Mouse (Mus musculus): ENCODE measurements around the gene Cfap221. TPM values are rescaled to one million over a fixed set of nuclear protein-coding genes. Genes with fewer than 3 reads are reported as not detected.

The Cfap221 gene
- under 1 TPM; 0.38 to 0.59 TPM for total RNA-seq (2021)
- long read RNA-seq, experiment 1, partial matches to known transcripts: 0 of 1 reads
- long read RNA-seq, experiment 1, other reads (novel, unspliced or antisense): 1 of 1 reads
- long read RNA-seq, experiment 2: 0 reads

- intact Hi-C loops (cut with DNase I): no loop called here
- peak; percentile 68 to 73 for DNase-seq (ENCODE audit: low spot score in 2 of 2)
Observed at GRCm38 (mm10) chr1:119996798-119997581, at the start of gene Cfap221. Cfap221 (minus strand) TSS chr1:119997234.

GRCm38 (mm10) chr1:120044584-120044983 lies 47.5 kb upstream of the Cfap221 start:
- no peak for DNase-seq (ENCODE audit: low spot score in 2 of 2)
- intact Hi-C loops (cut with DNase I): no loop called here

GRCm38 (mm10) chr1:120042421-120042820 lies 45.4 kb upstream of the Cfap221 start:
- intact Hi-C loops (cut with DNase I): no loop called here
- DNase-seq (ENCODE audit: low spot score in 2 of 2): no peak

GRCm38 (mm10) chr1:120038594-120038993 lies 41.6 kb upstream of the Cfap221 start:
- intact Hi-C loops (cut with DNase I): no loop called here
- no peak for DNase-seq (ENCODE audit: low spot score in 2 of 2)

- intact Hi-C loops (cut with DNase I): no loop called here
- DNase-seq (ENCODE audit: low spot score in 2 of 2): no peak
Observed at GRCm38 (mm10) chr1:120037021-120037683, 40.1 kb upstream of the Cfap221 start.

- no peak for DNase-seq (ENCODE audit: low spot score in 2 of 2)
- intact Hi-C loops (cut with DNase I): no loop called here
Observed at GRCm38 (mm10) chr1:120035456-120036034, 38.5 kb upstream of the Cfap221 start.

GRCm38 (mm10) chr1:120034793-120035192 lies 37.8 kb upstream of the Cfap221 start:
- no peak for DNase-seq (ENCODE audit: low spot score in 2 of 2)
- intact Hi-C loops (cut with DNase I): no loop called here

- no peak for DNase-seq (ENCODE audit: low spot score in 2 of 2)
- intact Hi-C loops (cut with DNase I): loop anchor here (2.0 kb wide), 1 partner anchor 59 kb away; no protein-coding TSS in a partner anchor
Observed at GRCm38 (mm10) chr1:120033469-120033854, 36.4 kb upstream of the Cfap221 start.

GRCm38 (mm10) chr1:120032804-120033468 lies 35.9 kb upstream of the Cfap221 start:
- peak; percentile 79 to 84 for DNase-seq (ENCODE audit: low spot score in 2 of 2)
- intact Hi-C loops (cut with DNase I): loop anchor here (2.0 kb wide), 1 partner anchor 60 kb away; no protein-coding TSS in a partner anchor

- intact Hi-C loops (cut with DNase I): no loop called here
- DNase-seq (ENCODE audit: low spot score in 2 of 2): no peak
Observed at GRCm38 (mm10) chr1:120030474-120030873, 33.4 kb upstream of the Cfap221 start.

GRCm38 (mm10) chr1:120027693-120028092 lies 30.7 kb upstream of the Cfap221 start:
- intact Hi-C loops (cut with DNase I): loop anchor here (5.0 kb wide), 1 partner anchor 130 kb away; no protein-coding TSS in a partner anchor
- no peak for DNase-seq (ENCODE audit: low spot score in 2 of 2)

- intact Hi-C loops (cut with DNase I): loop anchor here (5.0 kb wide), 1 partner anchor 132 kb away; no protein-coding TSS in a partner anchor
Observed at GRCm38 (mm10) chr1:120025050-120025439, 28.0 kb upstream of the Cfap221 start.

GRCm38 (mm10) chr1:120024331-120025049 lies 27.5 kb upstream of the Cfap221 start:
- DNase-seq (ENCODE audit: low spot score in 2 of 2): no peak
- intact Hi-C loops (cut with DNase I): loop anchor here (5.0 kb wide), 1 partner anchor 133 kb away; no protein-coding TSS in a partner anchor

More at GRCm38 (mm10) chr1:120025050-120025439, 28.0 kb upstream of the Cfap221 start:
- DNase-seq (ENCODE audit: low spot score in 2 of 2): no peak

GRCm38 (mm10) chr1:120021951-120022350 lies 24.9 kb upstream of the Cfap221 start:
- peak; percentile 30 to 61 for DNase-seq (ENCODE audit: low spot score in 2 of 2)
- intact Hi-C loops (cut with DNase I): no loop called here

- DNase-seq (ENCODE audit: low spot score in 2 of 2): no peak
- intact Hi-C loops (cut with DNase I): no loop called here
Observed at GRCm38 (mm10) chr1:120020322-120020897, 23.4 kb upstream of the Cfap221 start.

GRCm38 (mm10) chr1:120019428-120019827 lies 22.4 kb upstream of the Cfap221 start:
- intact Hi-C loops (cut with DNase I): no loop called here
- DNase-seq (ENCODE audit: low spot score in 2 of 2): no peak

- no peak for DNase-seq (ENCODE audit: low spot score in 2 of 2)
- intact Hi-C loops (cut with DNase I): no loop called here
Observed at GRCm38 (mm10) chr1:120018900-120019299, 21.9 kb upstream of the Cfap221 start.

GRCm38 (mm10) chr1:120016240-120016639 lies 19.2 kb upstream of the Cfap221 start:
- no peak for DNase-seq (ENCODE audit: low spot score in 2 of 2)

More at GRCm38 (mm10) chr1:120016240-120016639, 19.2 kb upstream of the Cfap221 start:
- intact Hi-C loops (cut with DNase I): no loop called here

Data from left cerebral cortex, postnatal 14 days (tissue).